Mouse (Mus musculus) liver, embryonic 14.5 days (tissue): ENCODE data around the gene Calcoco2. TPM values are rescaled to one million over a fixed set of nuclear protein-coding genes. Genes with fewer than 3 reads are reported as not detected.

Source experiments
- ATAC-seq: fragments of 200-750 bp; cut with Nextera tagmentation; 2 replicates; pipeline ENCODE4 v1.8.0; 2017; ENCODE audit warnings: moderate number of reproducible peaks, mild to moderate bottlenecking, moderate library complexity; ENCODE audit not compliant: insufficient read depth
- DNase-seq, 3 experiments: peaks; one replicate each; pipeline ENCODE4 v3.0.0-alpha.2; 2012 to 2013; ENCODE audit warnings: low read depth in 3 of 3, low spot score in 3 of 3
- H3K27ac ChIP-seq: fragments of 300-500 bp; sonication (generic); 2 replicates; pipeline ENCODE4 v1.5.1; 2014; ENCODE audit warnings: moderate library complexity, mild to moderate bottlenecking, control low read depth, inconsistent platforms
- H3K27me3 ChIP-seq: fragments of 300-500 bp; sonication (generic); 2 replicates; pipeline ENCODE4 v1.6.1; 2014; ENCODE audit warnings: mild to moderate bottlenecking, low read length, moderate library complexity; ENCODE audit not compliant: control insufficient read depth, insufficient read depth
- H3K36me3 ChIP-seq: fragments of 300-500 bp; sonication (generic); replicated peaks from 2 replicates; pipeline ENCODE4 v1.6.1; 2014; ENCODE audit warnings: low read depth; ENCODE audit not compliant: control insufficient read depth, insufficient read depth
- H3K4me1 ChIP-seq, 2 experiments: fragments of 200-500 bp in 1 of 2; fragments of 300-500 bp in 1 of 2; sonication (generic) in 1 of 2; replicated peaks; 2 replicates each; pipeline ENCODE4 v1.6.1; 2012 to 2014; ENCODE audit warnings: antibody characterized with exemption in 1 of 2, inconsistent platforms in 1 of 2, low read length in 1 of 2; ENCODE audit not compliant: control insufficient read depth in 2 of 2, insufficient read depth in 2 of 2
- H3K4me2 ChIP-seq: fragments of 300-500 bp; sonication (generic); 2 replicates; pipeline ENCODE4 v1.6.1; 2014; ENCODE audit warnings: low read depth, mild to moderate bottlenecking, control low read depth, moderate library complexity
- H3K4me3 ChIP-seq, 2 experiments: fragments of 200-500 bp in 1 of 2; fragments of 300-500 bp in 1 of 2; sonication (generic) in 1 of 2; 2 replicates each; pipeline ENCODE4 v1.5.1; 2012 to 2014; ENCODE audit warnings: low read depth in 2 of 2, low read length in 2 of 2, mild to moderate bottlenecking in 2 of 2, control low read depth in 1 of 2, inconsistent platforms in 1 of 2, moderate library complexity in 1 of 2; ENCODE audit not compliant: insufficient read depth in 1 of 2
- H3K9ac ChIP-seq: fragments of 300-500 bp; sonication (generic); replicated peaks from 2 replicates; pipeline ENCODE4 v1.6.1; 2014; ENCODE audit warnings: mild to moderate bottlenecking, control low read depth, moderate library complexity
- H3K9me3 ChIP-seq: fragments of 300-500 bp; sonication (generic); 2 replicates; pipeline ENCODE4 v1.6.1; 2016; ENCODE audit warnings: low read length, mixed read lengths; ENCODE audit not compliant: control insufficient read depth
- CTCF ChIP-seq: IDR thresholded peaks from 2 replicates; pipeline ENCODE4 v1.5.1; 2016; ENCODE audit warnings: antibody characterized with exemption, low read depth, control low read depth
- EP300 ChIP-seq: IDR thresholded peaks from 2 replicates; pipeline ENCODE4 v1.6.1; 2016; ENCODE audit warnings: antibody characterized with exemption, low read depth
- WGBS: fragments of 180-500 bp; shearing (Covaris S2); extraction: QIAGEN DNeasy Blood & Tissue Kit; methylation state at CpG from one replicate; pipeline ENCODE4 v1.1.7; 2014; ENCODE audit not compliant: insufficient replicate concordance; 5-methylcytosine and 5-hydroxymethylcytosine counted together
- polyA plus RNA-seq, 2 experiments: library from polyadenylated mRNA; depleted of rRNA in 1 of 2; stranded (reverse) in 1 of 2; unstranded in 1 of 2; fragments of >200 nt; fragmentation: Nextera tagmentation in 1 of 2; extraction: Ambion mirVana in 1 of 2; gene quantifications; 2 replicates each; pipeline versions ENCODE4 v1.2.1 to v1.2.3; 2012 to 2014

The Calcoco2 gene
- polyA plus RNA-seq, 2 experiments: not detected

DNA sequence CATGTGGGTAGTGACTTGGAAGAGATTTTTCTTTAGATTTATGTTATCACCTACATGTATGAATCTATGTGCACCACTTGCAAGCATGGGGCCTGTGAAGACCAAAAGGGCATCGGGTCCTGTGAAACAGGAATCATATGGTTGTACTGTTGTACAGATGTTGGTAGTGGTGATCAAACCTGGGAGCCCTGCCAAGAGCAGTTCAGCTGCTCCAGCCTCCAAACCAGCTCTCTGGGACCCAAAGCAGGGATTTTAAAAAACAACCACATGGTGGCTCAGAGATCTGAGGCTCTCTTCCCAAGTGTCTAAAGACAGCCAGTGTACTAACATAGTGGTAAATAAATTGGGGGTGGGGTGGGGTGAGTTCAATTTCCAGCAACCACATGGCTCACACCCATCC, 3.4 kb downstream of the Calcoco2 start:
- no peak overlapping the region for H3K4me2 ChIP-seq
- H3K4me1 ChIP-seq: no peaks in the 10 kb centered on the region
- TF ChIP-seq CTCF (no peak), EP300 (no peak)
- no peak overlapping the region for H3K4me3 ChIP-seq
- 50% methylated on average over 1 of the region's 1 CpGs for WGBS
- H3K36me3 ChIP-seq: no peaks in the 10 kb centered on the region
- no peak overlapping the region for H3K9ac ChIP-seq
- H3K27me3 ChIP-seq: no peaks in the 10 kb centered on the region
- H3K27ac ChIP-seq: no peak overlapping the region
- ATAC-seq: no peak
- DNase-seq: no peak
- no peaks in the 10 kb centered on the region for H3K9me3 ChIP-seq

DNA sequence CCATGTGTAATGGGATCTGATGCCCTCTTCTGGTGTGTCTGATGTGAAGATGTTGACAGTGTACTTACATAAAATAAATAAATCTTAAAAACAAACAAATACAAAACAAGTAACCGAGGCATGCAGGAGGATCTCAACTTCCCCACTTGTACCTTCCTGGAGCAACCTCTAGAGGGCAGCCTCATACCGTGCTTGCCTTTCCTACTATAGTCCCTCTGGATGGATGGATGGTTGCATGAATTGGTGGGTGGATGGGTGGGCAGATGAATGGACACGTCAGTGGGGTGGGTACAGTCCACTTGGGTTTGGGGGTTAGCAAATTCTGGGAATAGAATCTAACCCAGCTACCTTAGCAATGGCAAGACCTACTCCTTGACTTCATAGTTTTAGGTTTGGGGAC, 18.4 kb downstream of the Calcoco2 start:
- Histone ChIP-seq H3K36me3 (no peaks in the 10 kb centered on the region), H3K4me1 (no peaks in the 10 kb centered on the region), H3K9me3 (no peaks in the 10 kb centered on the region), H3K4me3 (no peak overlapping the region), H3K27ac (no peak overlapping the region), H3K4me2 (no peak overlapping the region), H3K27me3 (no peaks in the 10 kb centered on the region), H3K9ac (no peak overlapping the region)
- ATAC-seq: no peak
- peak in 1 of 3 experiments; percentile 9 for DNase-seq
- TF ChIP-seq EP300: no peak
- TF ChIP-seq CTCF: peak; percentile 91
- 10% methylated on average over 3 of the region's 3 CpGs for WGBS

DNA sequence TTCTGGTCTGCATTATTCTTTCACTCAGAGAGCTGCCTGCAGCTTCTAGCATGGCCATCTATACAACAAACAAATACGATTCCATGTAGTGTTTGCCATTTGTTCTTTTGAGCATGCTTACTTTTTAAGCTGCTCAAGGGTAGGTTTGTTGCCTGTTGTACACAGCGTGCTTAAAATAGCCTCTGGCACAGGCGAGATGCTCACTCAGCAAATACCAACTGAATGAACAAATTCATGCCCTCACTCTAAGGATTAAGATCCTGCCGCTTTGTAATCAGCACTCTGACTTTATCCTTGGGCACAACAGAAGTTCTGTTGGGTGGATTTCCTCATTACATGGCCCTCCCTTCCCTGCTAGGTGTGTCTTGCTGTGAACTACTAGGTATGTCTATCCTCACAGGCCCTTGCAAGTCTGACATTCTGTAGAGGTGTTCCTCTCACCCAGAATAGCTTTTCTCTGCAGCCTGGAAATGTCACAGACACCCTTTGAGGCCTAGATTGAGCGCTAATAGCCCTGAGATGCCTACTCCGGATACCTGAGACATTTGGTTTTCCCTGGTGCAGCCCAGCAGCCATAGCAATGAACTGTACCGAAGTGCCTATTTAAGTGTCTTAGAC, 19.0 kb downstream of the Calcoco2 start:
- 34% methylated on average over 7 of the region's 7 CpGs for WGBS
- no peaks in the 10 kb centered on the region for H3K9me3 ChIP-seq
- TF ChIP-seq CTCF (no peak), EP300 (no peak)
- no peaks in the 10 kb centered on the region for H3K27me3 ChIP-seq
- DNase-seq (no peak), ATAC-seq (no peak)
- no peak overlapping the region for H3K4me2 ChIP-seq
- H3K4me1 ChIP-seq: no peaks in the 10 kb centered on the region
- H3K9ac ChIP-seq: no peak overlapping the region
- H3K27ac ChIP-seq: no peak overlapping the region
- no peak overlapping the region for H3K4me3 ChIP-seq
- no peaks in the 10 kb centered on the region for H3K36me3 ChIP-seq

DNA sequence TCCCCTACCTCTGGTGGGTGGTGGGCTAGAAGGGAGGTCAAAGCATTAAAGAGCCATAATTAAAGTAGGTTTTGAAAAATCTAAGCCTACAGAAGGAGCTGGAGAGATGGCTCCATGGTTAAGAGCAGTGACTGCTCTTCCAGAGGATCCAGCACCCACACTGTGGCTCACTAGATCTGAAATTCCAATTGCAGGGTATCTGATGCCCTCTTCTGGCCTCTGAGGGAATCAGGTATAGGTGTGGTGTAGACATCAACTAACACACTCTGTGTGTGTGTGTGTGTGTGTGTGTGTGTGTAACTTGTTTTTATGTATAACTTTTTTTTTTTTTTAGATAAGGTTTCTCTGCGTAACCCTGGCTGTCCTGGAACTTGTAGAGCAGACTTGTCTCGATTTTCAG, 20.7 kb downstream of the Calcoco2 start:
- no peaks in the 10 kb centered on the region for H3K4me1 ChIP-seq
- 28% methylated on average over 2 of the region's 2 CpGs for WGBS
- H3K4me2 ChIP-seq: no peak overlapping the region
- no peaks in the 10 kb centered on the region for H3K9me3 ChIP-seq
- no peak overlapping the region for H3K27ac ChIP-seq
- ATAC-seq: no peak
- TF ChIP-seq EP300 (no peak), CTCF (peak; percentile 56)
- H3K9ac ChIP-seq: no peak overlapping the region
- no peaks in the 10 kb centered on the region for H3K27me3 ChIP-seq
- peak in 1 of 3 experiments; percentile 13 for DNase-seq
- H3K4me3 ChIP-seq: no peak overlapping the region
- no peaks in the 10 kb centered on the region for H3K36me3 ChIP-seq

DNA sequence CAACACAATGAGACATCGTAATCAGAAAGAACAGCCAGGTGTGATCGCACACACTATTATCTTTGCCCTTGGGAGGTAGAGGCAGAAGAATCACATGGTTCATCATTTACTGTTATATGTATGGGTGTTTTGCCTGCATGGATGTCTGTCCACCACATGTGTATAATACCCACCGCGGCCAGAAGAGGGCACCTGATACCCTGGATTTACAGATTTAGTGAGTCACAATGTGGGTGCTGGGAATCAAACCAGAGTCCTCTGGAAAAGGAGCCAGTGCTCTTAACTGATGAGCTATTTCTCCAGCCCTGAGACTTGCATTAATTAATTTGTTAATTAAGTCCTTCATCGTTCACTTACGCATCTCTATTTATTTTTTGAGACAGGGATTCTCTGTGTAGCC, 23.8 kb downstream of the Calcoco2 start:
- Histone ChIP-seq H3K4me2 (no peak overlapping the region), H3K4me1 (no peaks in the 10 kb centered on the region), H3K9me3 (no peaks in the 10 kb centered on the region), H3K27ac (no peak overlapping the region), H3K9ac (no peak overlapping the region), H3K27me3 (no peaks in the 10 kb centered on the region), H3K36me3 (no peaks in the 10 kb centered on the region), H3K4me3 (no peak overlapping the region)
- TF ChIP-seq EP300 (no peak), CTCF (no peak)
- ATAC-seq (no peak), DNase-seq (no peak)
- WGBS: 71% methylated on average over 6 of the region's 6 CpGs
